Mouse (Mus musculus): Measurements from ENCODE around the gene Zfp358.
A peak's percentile ranks its signal among the peaks of the same experiment; 100 is the strongest.

Gene Zfp358

GRCm38 (mm10) chr8:3492901-3493844, at the start of gene Zfp358:
Gene Zfp358, plus strand, starts transcription at chr8:3493138.
- peak; percentile 74 for DNase-seq

- DNase-seq: no peak
These were observed 43.7 kb upstream of the Zfp358 start for GRCm38 (mm10) chr8:3449226-3449625.

- peak; percentile 60 for DNase-seq
These were observed 42.3 kb upstream of the Zfp358 start for GRCm38 (mm10) chr8:3450670-3451069.

GRCm38 (mm10) chr8:3451992-3452391, 40.9 kb upstream of the Zfp358 start:
- no peak for DNase-seq

GRCm38 (mm10) chr8:3463248-3463647, 29.7 kb upstream of the Zfp358 start:
- no peak for DNase-seq

GRCm38 (mm10) chr8:3464309-3464708, 28.6 kb upstream of the Zfp358 start:
- no peak for DNase-seq

- DNase-seq: peak; percentile 96
These were observed 25.7 kb upstream of the Zfp358 start, which contains the start of gene Pex11g for GRCm38 (mm10) chr8:3467006-3467885. Gene Pex11g, minus strand, starts transcription at chr8:3467680.

- DNase-seq: no peak
These were observed 24.9 kb upstream of the Zfp358 start for GRCm38 (mm10) chr8:3467886-3468545.

GRCm38 (mm10) chr8:3468838-3469237, 24.1 kb upstream of the Zfp358 start:
- no peak for DNase-seq

GRCm38 (mm10) chr8:3470562-3470961, 22.4 kb upstream of the Zfp358 start, which contains the start of gene Tex45:
Gene Tex45, plus strand, starts transcription at chr8:3470862.
- no peak for DNase-seq

- no peak for DNase-seq
These were observed 17.1 kb upstream of the Zfp358 start for GRCm38 (mm10) chr8:3475715-3476429.

- no peak for DNase-seq
These were observed 12.6 kb upstream of the Zfp358 start for GRCm38 (mm10) chr8:3480221-3480785.

GRCm38 (mm10) chr8:3481605-3482004, 11.3 kb upstream of the Zfp358 start:
- DNase-seq: no peak

- DNase-seq: no peak
These were observed 10.6 kb upstream of the Zfp358 start for GRCm38 (mm10) chr8:3482240-3482740.

- no peak for DNase-seq
These were observed 9.4 kb upstream of the Zfp358 start for GRCm38 (mm10) chr8:3483546-3483945.

GRCm38 (mm10) chr8:3485192-3485591, 7.7 kb upstream of the Zfp358 start:
- no peak for DNase-seq

GRCm38 (mm10) chr8:3493845-3494208, 889 bp downstream of the Zfp358 start:
- no peak for DNase-seq

GRCm38 (mm10) chr8:3495578-3496427, 2.9 kb downstream of the Zfp358 start:
- DNase-seq: no peak

GRCm38 (mm10) chr8:3496428-3496748, 3.5 kb downstream of the Zfp358 start:
- no peak for DNase-seq

- no peak for DNase-seq
These were observed 5.6 kb downstream of the Zfp358 start for GRCm38 (mm10) chr8:3498583-3498982.

GRCm38 (mm10) chr8:3499751-3500150, 6.8 kb downstream of the Zfp358 start:
- no peak for DNase-seq

Measured in cerebellum, adult 8-10 months (tissue).